Mouse (Mus musculus) stomach, postnatal 0 days (tissue): ENCODE data around the gene Cad. TPM values are rescaled to one million over a fixed set of nuclear protein-coding genes. Genes with fewer than 3 reads are reported as not detected.
"Not testable (repeated sequence)": the region's sequence is repeated elsewhere in the genome, so short reads cannot be mapped to it uniquely, and the experiment has no call there.

Experiments used
- ATAC-seq: fragments of 200-750 bp; cut with Nextera tagmentation; 2 replicates; pipeline ENCODE4 v1.8.0; 2017; ENCODE audit not compliant: low FRiP score, low TSS enrichment
- DNase-seq: peaks from one replicate; pipeline ENCODE4 v3.0.0-alpha.2; 2016; ENCODE audit warnings: low spot score
- H3K27ac ChIP-seq: fragments of 300-500 bp; sonication (generic); replicated peaks from 2 replicates; pipeline ENCODE4 v1.5.1; 2014; ENCODE audit warnings: mild to moderate bottlenecking, control low read depth
- H3K27me3 ChIP-seq: fragments of 300-500 bp; sonication (generic); 2 replicates; pipeline ENCODE4 v1.6.1; 2014; ENCODE audit warnings: low read length; ENCODE audit not compliant: control insufficient read depth, insufficient read depth
- H3K36me3 ChIP-seq: fragments of 300-500 bp; sonication (generic); 2 replicates; pipeline ENCODE4 v1.6.1; 2014; ENCODE audit warnings: low read length, mixed read lengths; ENCODE audit not compliant: control insufficient read depth, insufficient read depth
- H3K4me1 ChIP-seq: fragments of 300-500 bp; sonication (generic); replicated peaks from 2 replicates; pipeline ENCODE4 v1.6.1; 2014; ENCODE audit warnings: antibody characterized with exemption; ENCODE audit not compliant: control insufficient read depth, insufficient read depth
- H3K4me2 ChIP-seq: fragments of 300-500 bp; sonication (generic); replicated peaks from 2 replicates; pipeline ENCODE4 v1.6.1; 2014; ENCODE audit warnings: low read depth, mild to moderate bottlenecking, control low read depth, moderate library complexity
- H3K4me3 ChIP-seq: fragments of 300-500 bp; sonication (generic); 2 replicates; pipeline ENCODE4 v1.5.1; 2014; ENCODE audit warnings: low read depth, low read length, control low read depth
- H3K9ac ChIP-seq: fragments of 300-500 bp; sonication (generic); 2 replicates; pipeline ENCODE4 v1.6.1; 2014; ENCODE audit warnings: mild to moderate bottlenecking, low read length, control low read depth, mixed read lengths
- H3K9me3 ChIP-seq: fragments of 300-500 bp; sonication (generic); 2 replicates; pipeline ENCODE4 v1.6.1; 2016; ENCODE audit warnings: low read length; ENCODE audit not compliant: control insufficient read depth
- CTCF ChIP-seq: IDR thresholded peaks from 2 replicates; pipeline ENCODE4 v1.5.1; 2016; ENCODE audit warnings: antibody characterized with exemption, low read depth, mild to moderate bottlenecking, moderate library complexity
- EP300 ChIP-seq: optimal IDR thresholded peaks from 2 replicates; pipeline ENCODE3; 2016; ENCODE audit warnings: antibody characterized with exemption
- WGBS: fragments of 180-500 bp; shearing (Covaris S2); extraction: QIAGEN DNeasy Blood & Tissue Kit; methylation state at CpG from one replicate; pipeline ENCODE4 v1.1.7; 2014; 5-methylcytosine and 5-hydroxymethylcytosine counted together
- polyA plus RNA-seq: library from polyadenylated mRNA; unstranded; fragments of >200 nt; fragmentation: Nextera tagmentation; extraction: Ambion mirVana; gene quantifications from 2 replicates; pipeline ENCODE4 v1.2.1, GENCODE M21; 2015

Cad gene
- 4.9 and 6.1 TPM in 2 replicates for polyA plus RNA-seq

GRCm38 (mm10) chr5:31054261-31055215 lies at the start of gene Cad:
Gene Cad (plus strand): TSS chr5:31054780.
- peak within 1 kb of the TSS; percentile 58 for H3K27ac ChIP-seq
- H3K9me3 ChIP-seq = no peaks in the 10 kb centered on the region
- peak; percentile 96 for ATAC-seq
- peak within 1 kb of the TSS; percentile 60 for H3K4me3 ChIP-seq
- under 1% methylated on average over 63 of the region's 64 CpGs for WGBS
- peak within 1 kb of the TSS; percentile 98 for H3K4me2 ChIP-seq
- H3K9ac ChIP-seq = peak within 1 kb of the TSS; percentile 69
- no peak for TF ChIP-seq EP300
- TF ChIP-seq CTCF = peak; percentile 60
- DNase-seq = peak; percentile 96
- peaks cover 5% of the 10 kb centered on the region; the same call in 1 of the 2 replicates for H3K36me3 ChIP-seq
- no peaks in the 10 kb centered on the region for H3K4me1 ChIP-seq
- H3K27me3 ChIP-seq = no peaks in the 10 kb centered on the region

GRCm38 (mm10) chr5:31012737-31013136 lies 41.8 kb upstream of the Cad start:
- no peak overlapping the region for H3K4me2 ChIP-seq
- 70% methylated on average over 3 of the region's 3 CpGs for WGBS
- no peak overlapping the region for H3K27ac ChIP-seq
- ATAC-seq = no peak
- TF ChIP-seq CTCF (no peak), EP300 (no peak)
- no peaks in the 10 kb centered on the region for H3K9me3 ChIP-seq
- no peak overlapping the region for H3K4me3 ChIP-seq
- H3K9ac ChIP-seq = no peak overlapping the region
- H3K4me1 ChIP-seq = no peaks in the 10 kb centered on the region
- DNase-seq = no peak
- no peaks in the 10 kb centered on the region for H3K27me3 ChIP-seq
- no peaks in the 10 kb centered on the region for H3K36me3 ChIP-seq

DNA sequence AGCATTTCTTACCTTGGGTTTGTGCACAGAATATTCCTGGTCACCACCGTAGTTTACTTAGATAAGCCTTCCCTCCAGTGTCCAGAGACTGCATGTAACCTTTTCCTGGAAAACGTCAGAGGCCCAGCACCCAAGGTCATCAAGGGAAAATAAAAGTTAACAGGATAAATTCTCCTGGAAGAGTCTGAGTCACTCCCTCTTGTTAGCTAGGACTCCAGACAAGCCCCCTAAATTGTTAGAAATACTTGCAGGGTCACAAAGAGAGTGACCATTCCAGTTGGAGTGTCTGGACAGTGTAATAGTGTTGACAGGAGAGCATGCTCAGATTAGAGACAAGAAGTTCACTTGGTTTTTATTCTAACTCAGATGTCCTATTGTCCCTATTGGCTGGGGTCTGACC lies 38.7 kb upstream of the Cad start:
- H3K27ac ChIP-seq = no peak overlapping the region
- H3K4me2 ChIP-seq = no peak overlapping the region
- H3K27me3 ChIP-seq = no peaks in the 10 kb centered on the region
- no peaks in the 10 kb centered on the region for H3K4me1 ChIP-seq
- DNase-seq (no peak), ATAC-seq (no peak)
- H3K9ac ChIP-seq = no peak overlapping the region
- no peak overlapping the region for H3K4me3 ChIP-seq
- TF ChIP-seq CTCF = no peak
- no peak for TF ChIP-seq EP300
- H3K9me3 ChIP-seq = no peaks in the 10 kb centered on the region
- 36% methylated on average over 2 of the region's 2 CpGs for WGBS
- H3K36me3 ChIP-seq = no peaks in the 10 kb centered on the region

- not testable (repeated sequence) for H3K27ac ChIP-seq, H3K9me3 ChIP-seq, H3K36me3 ChIP-seq, H3K4me1 ChIP-seq, H3K9ac ChIP-seq, H3K4me2 ChIP-seq, H3K4me3 ChIP-seq, DNase-seq, ATAC-seq, H3K27me3 ChIP-seq
- WGBS = 93% methylated on average over 4 of the region's 5 CpGs
Observed at GRCm38 (mm10) chr5:31021790-31022189, 32.8 kb upstream of the Cad start.

GRCm38 (mm10) chr5:31022690-31023089 lies 31.9 kb upstream of the Cad start:
- no peak overlapping the region for H3K4me2 ChIP-seq
- 30% methylated on average over 1 of the region's 1 CpGs for WGBS
- no peak overlapping the region for H3K4me3 ChIP-seq
- no peaks in the 10 kb centered on the region for H3K27me3 ChIP-seq
- no peaks in the 10 kb centered on the region for H3K36me3 ChIP-seq
- no peak for TF ChIP-seq EP300
- TF ChIP-seq CTCF = no peak
- DNase-seq = no peak
- no peak for ATAC-seq
- H3K9ac ChIP-seq = no peak overlapping the region
- H3K27ac ChIP-seq = no peak overlapping the region
- no peaks in the 10 kb centered on the region for H3K9me3 ChIP-seq
- no peaks in the 10 kb centered on the region for H3K4me1 ChIP-seq

GRCm38 (mm10) chr5:31023254-31023653 lies 31.3 kb upstream of the Cad start:
- DNase-seq = no peak
- H3K36me3 ChIP-seq = no peaks in the 10 kb centered on the region
- H3K9me3 ChIP-seq = no peaks in the 10 kb centered on the region
- no peak overlapping the region for H3K4me2 ChIP-seq
- no peak overlapping the region for H3K27ac ChIP-seq
- no peaks in the 10 kb centered on the region for H3K4me1 ChIP-seq
- ATAC-seq = no peak
- no peak overlapping the region for H3K4me3 ChIP-seq
- H3K27me3 ChIP-seq = no peaks in the 10 kb centered on the region
- H3K9ac ChIP-seq = no peak overlapping the region
- 40% methylated on average over 3 of the region's 4 CpGs for WGBS
- TF ChIP-seq EP300 = no peak
- TF ChIP-seq CTCF = no peak
